Mouse (Mus musculus) heart, embryonic 14.5 days (tissue): ENCODE results near the gene Vmn1r4. TPM values are rescaled to one million over a fixed set of nuclear protein-coding genes. Genes with fewer than 3 reads are reported as not detected.

Source experiments
- ATAC-seq: fragments of 200-750 bp; cut with Nextera tagmentation; 2 replicates; pipeline ENCODE4 v1.8.0; 2017; ENCODE audit warnings: low read depth, moderate TSS enrichment; ENCODE audit not compliant: insufficient number of reproducible peaks, insufficient read depth, low FRiP score
- H3K27ac ChIP-seq, 2 experiments: fragments of 200-500 bp in 1 of 2; fragments of 300-500 bp in 1 of 2; sonication (generic) in 1 of 2; replicated peaks in 1 of 2; 2 replicates each; pipeline ENCODE4 v1.5.1; 2012 to 2014; ENCODE audit warnings: low read depth in 2 of 2, low read length in 2 of 2, control low read depth in 1 of 2, mild to moderate bottlenecking in 1 of 2, mixed read lengths in 1 of 2; ENCODE audit not compliant: control insufficient read depth in 1 of 2, insufficient read depth in 1 of 2
- H3K27me3 ChIP-seq: fragments of 300-500 bp; sonication (generic); 2 replicates; pipeline ENCODE4 v1.6.1; 2014; ENCODE audit warnings: mild to moderate bottlenecking, low read length, control low read depth; ENCODE audit not compliant: control insufficient read depth, insufficient read depth
- H3K36me3 ChIP-seq: fragments of 300-500 bp; sonication (generic); 2 replicates; pipeline ENCODE4 v1.6.1; 2014; ENCODE audit warnings: mild to moderate bottlenecking, control low read depth, low read length, mixed read lengths; ENCODE audit not compliant: control insufficient read depth, insufficient read depth
- H3K4me1 ChIP-seq, 2 experiments: fragments of 200-500 bp in 1 of 2; fragments of 300-500 bp in 1 of 2; sonication (generic) in 1 of 2; 2 replicates each; pipeline ENCODE4 v1.6.1; 2012 to 2014; ENCODE audit warnings: low read length in 2 of 2, control low read depth in 1 of 2, mixed read lengths in 1 of 2; ENCODE audit not compliant: control insufficient read depth in 2 of 2, insufficient read depth in 2 of 2
- H3K4me2 ChIP-seq: fragments of 300-500 bp; sonication (generic); 2 replicates; pipeline ENCODE4 v1.6.1; 2014; ENCODE audit warnings: mild to moderate bottlenecking, low read length
- H3K4me3 ChIP-seq, 2 experiments: fragments of 200-500 bp in 1 of 2; fragments of 300-500 bp in 1 of 2; sonication (generic) in 1 of 2; 2 replicates each; pipeline ENCODE4 v1.5.1; 2012 to 2014; ENCODE audit warnings: low read length in 2 of 2, mild to moderate bottlenecking in 2 of 2, control low read depth in 1 of 2, low read depth in 1 of 2, moderate library complexity in 1 of 2; ENCODE audit not compliant: control insufficient read depth in 1 of 2, insufficient read depth in 1 of 2
- H3K9ac ChIP-seq: fragments of 300-500 bp; sonication (generic); 2 replicates; pipeline ENCODE4 v1.6.1; 2014; ENCODE audit warnings: mild to moderate bottlenecking, low read length
- H3K9me3 ChIP-seq: fragments of 300-500 bp; sonication (generic); 2 replicates; pipeline ENCODE4 v1.6.1; 2016; ENCODE audit warnings: low read length, control low read depth; ENCODE audit not compliant: control insufficient read depth
- WGBS: fragments of 180-500 bp; shearing (Covaris S2); extraction: QIAGEN DNeasy Blood & Tissue Kit; methylation state at CpG from one replicate; pipeline ENCODE4 v1.1.7; 2014; 5-methylcytosine and 5-hydroxymethylcytosine counted together
- polyA plus RNA-seq: library from polyadenylated mRNA; unstranded; fragments of >200 nt; fragmentation: Nextera tagmentation; extraction: Ambion mirVana; gene quantifications from 2 replicates; pipeline ENCODE4 v1.2.1, GENCODE M21; 2014

Gene Vmn1r4
- polyA plus RNA-seq, 1 experiment from 2014 or later = 0.09 TPM

DNA sequence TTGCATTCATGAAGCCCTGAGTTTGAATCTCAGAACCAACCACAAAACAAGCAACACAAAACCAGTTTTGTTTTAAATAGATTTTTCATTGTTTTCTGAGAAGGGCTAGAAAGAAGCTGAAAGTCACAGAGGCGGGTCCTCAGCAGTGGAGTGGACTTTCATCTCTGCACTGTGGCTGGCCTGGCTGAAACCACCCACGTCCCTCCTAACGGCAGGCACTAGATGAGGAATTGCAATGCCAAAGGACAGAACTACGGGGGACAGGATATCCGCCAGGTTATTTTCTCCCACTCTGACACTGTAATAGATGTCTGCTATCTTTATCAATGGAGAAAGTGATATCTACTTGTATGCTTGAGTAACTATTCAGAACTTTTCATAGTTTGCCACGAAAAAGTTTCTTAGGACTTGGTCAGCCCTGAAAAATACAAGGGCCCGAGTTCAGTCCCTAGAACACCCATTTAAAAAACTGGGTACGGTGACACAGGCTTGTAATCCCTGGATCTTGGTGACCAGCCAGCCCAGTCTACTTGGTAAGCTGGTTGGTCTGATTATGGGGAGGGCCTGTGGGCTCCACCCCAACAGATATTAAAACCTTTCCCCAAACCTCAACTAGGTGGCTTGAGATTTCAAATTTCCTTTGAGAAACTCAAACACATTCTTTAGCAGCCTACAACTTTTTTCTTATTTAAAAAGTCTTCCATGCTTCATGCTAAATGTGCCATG, 17.5 kb upstream of the Vmn1r4 start:
- Histone ChIP-seq H3K36me3 (no peaks in the 10 kb centered on the region), H3K4me2 (no peak overlapping the region), H3K27me3 (no peaks in the 10 kb centered on the region), H3K9ac (no peak overlapping the region), H3K4me3 (no peak overlapping the region), H3K4me1 (peaks cover 17 to 30% of the 10 kb centered on the region in 2 experiments), H3K27ac (no peak overlapping the region), H3K9me3 (no peaks in the 10 kb centered on the region)
- no peak for ATAC-seq
- 72% methylated on average over 8 of the region's 8 CpGs for WGBS

DNA sequence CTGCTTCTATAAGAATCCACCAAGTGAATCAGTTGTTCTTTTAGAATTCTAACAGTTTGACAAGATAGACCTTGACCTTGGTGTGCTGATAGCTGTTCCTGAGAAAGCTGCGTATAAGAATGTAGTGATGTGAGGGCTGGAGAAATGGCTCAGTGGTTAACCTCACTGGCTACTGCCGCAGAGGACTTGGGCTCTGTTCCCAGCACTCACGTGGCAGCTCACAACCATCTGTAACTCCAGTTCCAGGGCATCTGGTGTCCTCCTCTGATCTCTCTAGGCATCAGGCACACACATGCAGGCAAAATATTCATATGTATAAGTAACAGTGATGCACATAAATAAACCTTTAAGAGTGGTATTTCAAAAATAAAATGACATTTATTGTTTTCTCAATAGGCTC, 15.8 kb upstream of the Vmn1r4 start:
- H3K9ac ChIP-seq = no peak overlapping the region
- ATAC-seq = no peak
- peaks cover 11 to 19% of the 10 kb centered on the region in 2 experiments for H3K4me1 ChIP-seq
- H3K36me3 ChIP-seq = no peaks in the 10 kb centered on the region
- H3K27me3 ChIP-seq = no peaks in the 10 kb centered on the region
- no peak overlapping the region for H3K4me2 ChIP-seq
- H3K9me3 ChIP-seq = no peaks in the 10 kb centered on the region
- WGBS = 91% methylated on average over 3 of the region's 3 CpGs
- no peak overlapping the region for H3K4me3 ChIP-seq
- no peak overlapping the region for H3K27ac ChIP-seq

DNA sequence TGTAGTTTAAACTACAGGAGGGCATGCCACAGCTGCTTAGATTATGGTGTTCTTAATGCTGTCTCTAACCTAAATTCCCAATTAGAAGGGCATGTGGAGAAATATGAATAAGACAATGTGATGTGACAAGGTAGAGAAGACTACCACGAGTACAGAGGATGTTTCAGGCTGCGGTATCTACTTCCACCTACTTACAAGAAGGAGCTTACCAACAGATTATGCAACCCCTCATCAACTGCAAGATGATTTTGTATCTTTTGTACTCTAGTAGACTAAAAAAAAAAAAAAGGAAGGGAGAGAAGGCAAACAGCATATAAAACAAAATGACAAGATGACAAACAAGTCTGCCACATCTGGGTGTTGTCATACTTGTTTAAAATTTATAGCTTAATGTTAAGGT, 15.4 kb upstream of the Vmn1r4 start:
- WGBS = 86% methylated on average over 2 of the region's 2 CpGs
- no peak for ATAC-seq
- no peak overlapping the region for H3K4me2 ChIP-seq
- H3K27me3 ChIP-seq = no peaks in the 10 kb centered on the region
- peaks cover 8 to 16% of the 10 kb centered on the region in 2 experiments for H3K4me1 ChIP-seq
- H3K9ac ChIP-seq = no peak overlapping the region
- no peaks in the 10 kb centered on the region for H3K9me3 ChIP-seq
- H3K27ac ChIP-seq = no peak overlapping the region
- H3K4me3 ChIP-seq = no peak overlapping the region
- no peaks in the 10 kb centered on the region for H3K36me3 ChIP-seq

DNA sequence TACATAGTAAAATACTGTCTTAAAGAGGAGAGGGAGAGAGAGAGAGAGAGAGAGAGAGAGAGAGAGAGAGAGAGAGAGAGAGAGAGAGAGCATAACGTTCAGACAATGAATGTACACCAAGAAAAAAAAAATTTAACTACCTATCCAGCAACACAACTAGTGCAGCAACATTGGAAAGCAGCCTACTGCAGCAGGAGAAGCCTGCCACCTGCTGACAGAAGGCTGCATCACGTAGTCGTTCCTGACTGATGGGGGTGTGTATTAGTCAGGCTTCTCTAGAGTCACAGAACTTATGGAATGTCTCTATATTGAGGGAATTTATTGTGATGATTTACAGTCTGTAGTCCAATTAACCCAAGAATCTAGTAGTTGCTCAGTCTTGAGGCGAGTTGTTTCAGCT, 14.9 kb upstream of the Vmn1r4 start:
- ATAC-seq = no peak
- no peaks in the 10 kb centered on the region for H3K36me3 ChIP-seq
- no peaks in the 10 kb centered on the region for H3K9me3 ChIP-seq
- WGBS = 10% methylated on average over 4 of the region's 4 CpGs
- no peak overlapping the region for H3K27ac ChIP-seq
- H3K4me3 ChIP-seq = no peak overlapping the region
- H3K27me3 ChIP-seq = no peaks in the 10 kb centered on the region
- no peak overlapping the region for H3K9ac ChIP-seq
- peaks cover 5 to 11% of the 10 kb centered on the region in 2 experiments for H3K4me1 ChIP-seq
- no peak overlapping the region for H3K4me2 ChIP-seq

DNA sequence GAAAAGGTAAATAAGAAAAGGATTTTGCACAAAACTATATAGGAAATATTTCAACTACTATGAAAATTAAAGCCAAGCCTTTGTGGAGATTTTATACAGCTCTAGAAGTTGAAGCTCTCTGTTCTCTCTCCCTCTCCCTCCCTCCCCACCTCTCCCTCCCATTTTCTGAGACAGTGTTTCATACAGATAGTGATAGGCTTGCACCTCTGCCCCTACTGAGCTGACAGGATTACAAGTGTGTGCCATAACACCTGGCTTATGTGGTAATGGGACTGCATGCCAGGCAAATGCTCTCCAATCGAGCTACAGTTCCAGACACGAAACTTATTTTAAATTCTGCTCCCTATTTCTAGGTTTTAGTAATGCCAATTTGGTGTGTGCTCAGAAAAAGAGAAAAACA, 12.9 kb upstream of the Vmn1r4 start:
- Histone ChIP-seq H3K9me3 (no peaks in the 10 kb centered on the region), H3K4me2 (no peak overlapping the region), H3K4me1 (no peaks in the 10 kb centered on the region; a peak in 1 of 4 replicates), H3K9ac (no peak overlapping the region), H3K27me3 (no peaks in the 10 kb centered on the region), H3K4me3 (no peak overlapping the region), H3K36me3 (no peaks in the 10 kb centered on the region), H3K27ac (no peak overlapping the region)
- ATAC-seq = no peak
- 69% methylated on average over 2 of the region's 2 CpGs for WGBS

DNA sequence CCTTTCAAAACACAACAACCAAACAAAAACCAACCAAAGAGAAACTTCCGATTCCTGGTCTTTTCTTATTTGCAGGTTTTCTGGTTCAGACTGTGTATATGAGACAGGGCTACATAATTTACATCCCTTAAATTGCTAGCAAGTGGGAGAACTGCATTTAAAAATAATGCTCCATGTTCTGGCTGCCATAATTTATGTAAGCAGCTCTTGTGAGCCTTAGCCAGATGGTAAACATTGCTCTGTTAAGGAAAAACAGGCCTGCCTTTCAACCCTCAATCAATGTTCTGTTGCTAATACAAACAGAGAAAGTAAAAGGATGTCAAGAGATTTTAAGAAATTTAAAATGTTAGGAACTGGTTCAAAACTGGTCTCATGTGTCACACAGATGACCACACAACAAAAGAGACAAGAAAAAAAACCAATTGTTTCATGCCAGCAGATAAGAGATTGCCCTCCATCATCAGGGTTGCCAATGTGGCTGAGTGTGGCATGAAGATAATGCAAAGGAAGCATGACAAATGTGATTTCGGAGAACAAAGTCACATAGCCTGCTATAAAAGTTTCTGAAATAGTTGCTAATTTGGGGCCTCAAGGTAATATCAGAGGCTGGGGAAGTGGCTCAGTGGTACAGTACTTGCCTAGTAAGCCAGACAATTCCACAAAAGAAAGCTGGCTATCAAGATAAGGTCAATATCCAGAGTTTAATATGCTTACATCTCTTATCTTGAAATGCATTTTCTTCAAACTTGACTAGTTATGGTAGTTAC, 10.5 kb upstream of the Vmn1r4 start:
- Histone ChIP-seq H3K36me3 (no peaks in the 10 kb centered on the region), H3K27me3 (no peaks in the 10 kb centered on the region), H3K9ac (no peak overlapping the region), H3K4me3 (no peak overlapping the region), H3K27ac (no peak overlapping the region), H3K9me3 (no peaks in the 10 kb centered on the region), H3K4me2 (no peak overlapping the region), H3K4me1 (peaks cover 7 to 17% of the 10 kb centered on the region in 2 experiments)
- WGBS = 80% methylated on average over 2 of the region's 2 CpGs
- no peak for ATAC-seq

DNA sequence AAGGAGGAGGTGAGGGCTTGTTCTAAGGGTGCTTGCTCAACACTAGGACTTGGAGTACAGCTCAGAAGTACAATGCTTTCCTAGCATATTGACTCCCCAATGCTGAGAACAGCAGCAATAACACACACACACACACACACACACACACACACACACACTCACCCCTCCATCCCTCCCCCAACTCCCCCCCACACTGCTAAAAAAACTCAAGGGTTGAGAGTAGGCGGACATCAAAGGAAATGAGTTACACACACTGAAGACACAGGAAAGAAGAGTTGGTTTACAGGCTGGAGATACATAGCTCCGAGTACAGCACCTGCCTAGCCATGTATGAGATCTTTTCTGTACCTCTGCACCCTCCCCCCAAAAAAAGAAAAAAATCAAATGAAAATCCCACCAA, 7.5 kb upstream of the Vmn1r4 start:
- Histone ChIP-seq H3K9me3 (no peaks in the 10 kb centered on the region), H3K9ac (no peak overlapping the region), H3K27me3 (no peaks in the 10 kb centered on the region), H3K4me1 (peaks cover 18 to 39% of the 10 kb centered on the region in 2 experiments), H3K36me3 (no peaks in the 10 kb centered on the region), H3K4me2 (peak overlapping the region; percentile 8; the same call in 1 of the 2 replicates), H3K4me3 (no peak overlapping the region), H3K27ac (no peak overlapping the region)
- 50% methylated on average over 2 of the region's 2 CpGs for WGBS
- no peak for ATAC-seq
